ENCODE assay signal across 17 mouse cellular contexts in genomic region chr9:35164142-35164874, GRCm38 (mm10).
"Had no signal": no experiment of that assay in that cellular context is flagged by ENCODE, and none has a peak within 500 bp of the region (broad histone marks: within the 10 kb centered on the region; RNA-seq: fewer than 3 reads in every experiment).

No protein-coding gene starts in this region.

- DNase-seq: kidney, adult 11 months; kidney, postnatal 10 days; kidney, postnatal 4 days; layer of hippocampus, postnatal 36 days; liver, postnatal 0 days; lung, postnatal 14 days; midbrain, embryonic 14.5 days; right cerebral cortex, adult 18-20 months; thymus, adult 2 months; thymus, postnatal 25 days had no signal

- H3K4me2 ChIP-seq: limb, embryonic 12.5 days; liver, embryonic 12.5 days; lung, embryonic 15.5 days; neural tube, embryonic 15.5 days; stomach, embryonic 15.5 days had no signal

- H3K9ac ChIP-seq: limb, embryonic 12.5 days; liver, embryonic 12.5 days; liver, postnatal 0 days; lung, embryonic 15.5 days; neural tube, embryonic 15.5 days; stomach, embryonic 15.5 days had no signal

- H3K4me1 ChIP-seq: limb, embryonic 12.5 days; lung, embryonic 15.5 days; neural tube, embryonic 15.5 days; stomach, embryonic 15.5 days had no signal

- H3K36me3 ChIP-seq: lung, embryonic 15.5 days had no signal

- H3K27me3 ChIP-seq: limb, embryonic 12.5 days; liver, embryonic 12.5 days; lung, embryonic 15.5 days; neural tube, embryonic 15.5 days; stomach, embryonic 15.5 days had no signal

- H3K9me3 ChIP-seq: limb, embryonic 12.5 days; liver, embryonic 12.5 days; lung, embryonic 15.5 days; neural tube, embryonic 15.5 days; stomach, embryonic 15.5 days had no signal

- H3K27ac ChIP-seq: limb, embryonic 12.5 days; liver, embryonic 12.5 days; lung, embryonic 15.5 days; macrophage; neural tube, embryonic 15.5 days; stomach, embryonic 15.5 days had no signal

- H3K4me3 ChIP-seq: limb, embryonic 12.5 days; liver, embryonic 12.5 days; lung, embryonic 15.5 days; myocyte; neural tube, embryonic 15.5 days; stomach, embryonic 15.5 days had no signal

- ATAC-seq: liver, embryonic 12.5 days; liver, postnatal 0 days had no signal
